Mouse (Mus musculus): ENCODE results near the gene Bglap3.
"Not testable (repeated sequence)": the region's sequence is repeated elsewhere in the genome, so short reads cannot be mapped to it uniquely, and the experiment has no call there.

Gene Bglap3

GRCm38 (mm10) chr3:88372643-88373042 is at the start of gene Bglap3:
TSS of gene Bglap3 (minus strand) at chr3:88372743.
- DNase-seq (ENCODE audit: low read depth, low spot score) = not testable (repeated sequence)

- no peak for DNase-seq (ENCODE audit: low read depth, low spot score)
Measured at GRCm38 (mm10) chr3:88422020-88422720, 49.6 kb upstream of the Bglap3 start.

- no peak for DNase-seq (ENCODE audit: low read depth, low spot score)
Measured at GRCm38 (mm10) chr3:88420771-88421170, 48.2 kb upstream of the Bglap3 start.

- no peak for DNase-seq (ENCODE audit: low read depth, low spot score)
Measured at GRCm38 (mm10) chr3:88418016-88418415, 45.5 kb upstream of the Bglap3 start.

- DNase-seq (ENCODE audit: low read depth, low spot score) = no peak
Measured at GRCm38 (mm10) chr3:88415668-88416067, 43.1 kb upstream of the Bglap3 start.

GRCm38 (mm10) chr3:88412636-88413035 is 40.1 kb upstream of the Bglap3 start:
- no peak for DNase-seq (ENCODE audit: low read depth, low spot score)

GRCm38 (mm10) chr3:88411681-88412080 is 39.1 kb upstream of the Bglap3 start:
- DNase-seq (ENCODE audit: low read depth, low spot score) = no peak

GRCm38 (mm10) chr3:88410645-88411031 is 38.1 kb upstream of the Bglap3 start:
- no peak for DNase-seq (ENCODE audit: low read depth, low spot score)

GRCm38 (mm10) chr3:88409741-88410644 is 37.5 kb upstream of the Bglap3 start, which contains the start of gene Pmf1:
TSS of gene Pmf1 (minus strand) at chr3:88410331.
- DNase-seq (ENCODE audit: low read depth, low spot score) = peak; percentile 87

- DNase-seq (ENCODE audit: low read depth, low spot score) = no peak
Measured at GRCm38 (mm10) chr3:88408953-88409352, 36.4 kb upstream of the Bglap3 start.

- DNase-seq (ENCODE audit: low read depth, low spot score) = no peak
Measured at GRCm38 (mm10) chr3:88407529-88407928, 35.0 kb upstream of the Bglap3 start.

GRCm38 (mm10) chr3:88407090-88407489 is 34.5 kb upstream of the Bglap3 start:
- peak; percentile 77 for DNase-seq (ENCODE audit: low read depth, low spot score)

GRCm38 (mm10) chr3:88403522-88404230 is 31.1 kb upstream of the Bglap3 start:
- DNase-seq (ENCODE audit: low read depth, low spot score) = no peak

GRCm38 (mm10) chr3:88398666-88399065 is 26.1 kb upstream of the Bglap3 start:
- no peak for DNase-seq (ENCODE audit: low read depth, low spot score)

GRCm38 (mm10) chr3:88395742-88396141 is 23.2 kb upstream of the Bglap3 start:
- DNase-seq (ENCODE audit: low read depth, low spot score) = no peak

- no peak for DNase-seq (ENCODE audit: low read depth, low spot score)
Measured at GRCm38 (mm10) chr3:88395288-88395687, 22.7 kb upstream of the Bglap3 start.

- no peak for DNase-seq (ENCODE audit: low read depth, low spot score)
Measured at GRCm38 (mm10) chr3:88393776-88394375, 21.3 kb upstream of the Bglap3 start.

- no peak for DNase-seq (ENCODE audit: low read depth, low spot score)
Measured at GRCm38 (mm10) chr3:88384364-88384763, 11.8 kb upstream of the Bglap3 start, which contains the start of gene Bglap. TSS of gene Bglap (minus strand) at chr3:88384464.

GRCm38 (mm10) chr3:88382383-88382782 is 9.8 kb upstream of the Bglap3 start:
- not testable (repeated sequence) for DNase-seq (ENCODE audit: low read depth, low spot score)

GRCm38 (mm10) chr3:88381389-88382315 is 9.1 kb upstream of the Bglap3 start:
- not testable (repeated sequence) for DNase-seq (ENCODE audit: low read depth, low spot score)
